Mouse (Mus musculus) kidney, embryonic 15.5 days (tissue): ENCODE measurements around the gene Sidt2. TPM values are rescaled to one million over a fixed set of nuclear protein-coding genes. Genes with fewer than 3 reads are reported as not detected.
A peak's percentile ranks its signal among the peaks of the same experiment; 100 is the strongest.

ENCODE experiments used
- ATAC-seq: fragments of 200-750 bp; cut with Nextera tagmentation; replicated peaks from 2 replicates; pipeline ENCODE4 v1.8.0; 2017; ENCODE audit warnings: moderate TSS enrichment; ENCODE audit not compliant: low FRiP score
- H3K27ac ChIP-seq: fragments of 300-500 bp; sonication (generic); 2 replicates; pipeline ENCODE4 v1.5.1; 2015; ENCODE audit warnings: mild to moderate bottlenecking, inconsistent platforms
- H3K27me3 ChIP-seq: fragments of 300-500 bp; sonication (generic); 2 replicates; pipeline ENCODE4 v1.6.1; 2015; ENCODE audit warnings: inconsistent platforms
- H3K36me3 ChIP-seq: fragments of 300-500 bp; sonication (generic); 2 replicates; pipeline ENCODE4 v1.6.1; 2015; ENCODE audit warnings: inconsistent platforms
- H3K4me1 ChIP-seq: fragments of 300-500 bp; sonication (generic); 2 replicates; pipeline ENCODE4 v1.6.1; 2015; ENCODE audit warnings: inconsistent platforms
- H3K4me2 ChIP-seq: fragments of 300-500 bp; sonication (generic); 2 replicates; pipeline ENCODE4 v1.6.1; 2015; ENCODE audit warnings: moderate library complexity, mild to moderate bottlenecking, inconsistent platforms
- H3K4me3 ChIP-seq: fragments of 300-500 bp; sonication (generic); replicated peaks from 2 replicates; pipeline ENCODE4 v1.5.1; 2015; ENCODE audit warnings: mild to moderate bottlenecking, inconsistent platforms
- H3K9ac ChIP-seq: fragments of 300-500 bp; sonication (generic); 2 replicates; pipeline ENCODE4 v1.6.1; 2015; ENCODE audit warnings: mild to moderate bottlenecking, inconsistent platforms
- H3K9me3 ChIP-seq: fragments of 300-500 bp; sonication (generic); replicated peaks from 2 replicates; pipeline ENCODE4 v1.6.1; 2016; ENCODE audit warnings: inconsistent platforms
- WGBS: fragments of 180-500 bp; shearing (Covaris S2); methylation state at CpG from one replicate; pipeline ENCODE4 v1.1.7; 2015; ENCODE audit warnings: mixed read lengths; 5-methylcytosine and 5-hydroxymethylcytosine counted together
- polyA plus RNA-seq: library from polyadenylated mRNA; unstranded; fragments of >200 nt; fragmentation: Nextera tagmentation; extraction: Ambion mirVana; gene quantifications from 2 replicates; pipeline ENCODE4 v1.2.1, GENCODE M21; 2015

Sidt2 gene
- polyA plus RNA-seq, 1 experiment from 2014 or later: 39.3 TPM

DNA sequence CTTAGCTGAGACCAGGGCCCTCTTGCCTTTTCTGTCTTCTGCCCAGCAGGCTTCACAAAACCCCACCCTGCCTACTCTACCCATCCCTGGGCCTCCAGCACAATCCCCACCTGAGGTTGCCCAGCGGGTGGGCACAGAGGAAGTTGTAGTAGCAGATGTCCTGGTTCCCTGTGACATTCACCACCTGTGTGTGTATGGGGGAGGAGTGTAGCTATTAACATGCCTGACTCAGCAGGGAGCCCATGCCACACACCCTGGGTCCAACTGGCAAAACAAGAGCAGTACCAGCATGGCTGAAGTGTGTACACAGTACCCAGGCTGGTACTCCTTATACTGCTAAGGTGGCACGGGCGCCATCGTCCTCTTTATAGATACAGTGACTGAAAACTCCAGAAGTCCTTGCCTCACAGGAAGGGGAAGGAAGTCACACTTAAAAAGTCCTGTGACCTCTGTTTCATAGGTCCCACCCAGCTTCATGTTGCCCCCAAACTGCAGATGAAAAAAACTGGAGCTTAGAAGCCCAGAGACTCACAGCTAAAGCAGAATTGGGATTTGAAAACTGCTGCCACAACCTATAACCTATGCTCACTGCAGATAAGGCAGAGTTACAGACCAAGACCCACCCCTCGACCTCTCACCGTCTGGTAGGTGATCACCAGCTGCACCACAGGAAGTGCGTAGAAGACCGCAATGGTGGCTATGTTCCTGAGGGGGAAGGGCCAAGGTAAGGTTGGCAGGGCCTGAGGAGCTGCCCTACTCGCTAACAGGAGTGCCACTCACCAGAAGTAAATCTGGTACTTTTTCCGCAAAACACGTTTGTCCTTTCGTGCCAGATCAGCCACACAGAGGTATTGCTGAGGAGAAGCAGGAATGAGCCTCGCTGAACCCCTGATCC lies 10.3 kb downstream of the Sidt2 start:
- peaks cover 89% of the 10 kb centered on the region for H3K36me3 ChIP-seq
- H3K4me1 ChIP-seq: no peaks in the 10 kb centered on the region
- H3K9ac ChIP-seq: no peak overlapping the region
- no peak overlapping the region for H3K4me3 ChIP-seq
- H3K27ac ChIP-seq: no peak overlapping the region
- H3K4me2 ChIP-seq: no peak overlapping the region
- no peaks in the 10 kb centered on the region for H3K27me3 ChIP-seq
- 78% methylated on average over 13 of the region's 13 CpGs for WGBS
- no peak for ATAC-seq
- no peaks in the 10 kb centered on the region for H3K9me3 ChIP-seq

DNA sequence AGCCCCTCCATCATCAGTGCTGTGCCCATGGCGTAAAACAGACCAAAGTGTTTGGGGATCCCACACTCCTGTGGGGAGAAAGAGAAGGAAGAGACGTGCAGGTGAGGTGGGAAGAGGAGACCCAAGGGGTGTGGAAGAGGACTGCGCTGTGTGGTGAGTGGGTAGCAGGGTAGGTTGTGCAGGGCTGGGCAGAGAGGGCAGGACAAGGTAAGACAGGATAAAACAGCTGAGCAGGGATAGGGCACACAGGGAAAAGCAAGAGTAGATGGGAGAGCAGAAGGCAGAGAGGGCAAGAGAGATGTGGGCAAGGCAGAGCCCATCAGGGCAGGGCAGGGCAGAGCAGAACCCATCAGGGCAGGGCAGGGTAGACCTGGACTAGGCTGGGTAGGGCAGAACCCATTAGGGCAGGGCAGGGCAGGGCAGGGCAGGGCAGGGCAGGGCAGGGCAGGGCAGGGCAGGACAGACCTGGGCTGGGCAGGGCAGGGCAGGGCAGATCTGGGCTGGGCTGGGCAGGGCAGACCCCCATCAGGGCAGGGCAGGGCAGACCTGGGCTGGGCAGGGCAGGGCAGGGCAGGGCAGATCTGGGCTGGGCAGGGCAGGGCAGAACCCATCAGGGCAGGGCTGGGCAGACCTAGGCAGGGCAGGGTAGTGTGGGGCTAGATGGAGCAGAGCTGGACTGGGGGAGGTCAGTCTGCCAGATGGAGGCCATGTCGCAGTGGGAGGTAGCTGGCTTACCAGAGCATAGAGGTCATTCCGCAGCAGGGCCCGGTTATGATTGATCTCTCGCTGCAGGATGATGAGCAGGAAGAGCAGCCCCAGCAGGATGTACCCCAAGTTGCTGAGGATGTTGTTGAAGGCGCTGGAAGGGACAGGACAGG lies 11.2 kb downstream of the Sidt2 start:
- H3K36me3 ChIP-seq: peaks cover 86% of the 10 kb centered on the region
- no peak for ATAC-seq
- H3K9ac ChIP-seq: no peak overlapping the region
- H3K27me3 ChIP-seq: no peaks in the 10 kb centered on the region
- no peak overlapping the region for H3K4me2 ChIP-seq
- 89% methylated on average over 8 of the region's 8 CpGs for WGBS
- H3K4me3 ChIP-seq: no peak overlapping the region
- H3K27ac ChIP-seq: no peak overlapping the region
- H3K4me1 ChIP-seq: no peaks in the 10 kb centered on the region
- no peaks in the 10 kb centered on the region for H3K9me3 ChIP-seq

DNA sequence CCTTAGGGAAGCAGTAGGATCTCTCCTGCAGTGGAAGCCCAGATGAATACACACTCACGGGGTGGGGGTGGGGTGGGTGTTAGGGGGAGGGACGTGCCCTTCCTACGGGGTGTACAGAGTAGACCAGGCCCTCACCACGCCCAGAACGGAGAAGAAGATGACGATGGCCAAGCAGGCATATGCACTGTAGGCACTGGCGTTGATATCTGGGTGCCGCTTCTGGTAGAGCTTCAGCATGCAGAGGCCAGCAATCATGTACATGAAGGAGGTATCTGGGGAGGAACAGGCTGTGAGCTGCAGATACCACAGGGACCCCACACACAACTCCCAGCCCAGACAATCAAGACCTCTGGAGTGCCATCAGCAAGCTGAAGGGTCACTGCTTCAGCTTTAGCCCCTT lies 12.1 kb downstream of the Sidt2 start:
- H3K4me2 ChIP-seq: no peak overlapping the region
- H3K4me1 ChIP-seq: no peaks in the 10 kb centered on the region
- H3K9me3 ChIP-seq: no peaks in the 10 kb centered on the region
- H3K36me3 ChIP-seq: peaks cover 85% of the 10 kb centered on the region
- H3K27me3 ChIP-seq: no peaks in the 10 kb centered on the region
- H3K27ac ChIP-seq: no peak overlapping the region
- H3K9ac ChIP-seq: no peak overlapping the region
- no peak for ATAC-seq
- no peak overlapping the region for H3K4me3 ChIP-seq
- 97% methylated on average over 8 of the region's 8 CpGs for WGBS

DNA sequence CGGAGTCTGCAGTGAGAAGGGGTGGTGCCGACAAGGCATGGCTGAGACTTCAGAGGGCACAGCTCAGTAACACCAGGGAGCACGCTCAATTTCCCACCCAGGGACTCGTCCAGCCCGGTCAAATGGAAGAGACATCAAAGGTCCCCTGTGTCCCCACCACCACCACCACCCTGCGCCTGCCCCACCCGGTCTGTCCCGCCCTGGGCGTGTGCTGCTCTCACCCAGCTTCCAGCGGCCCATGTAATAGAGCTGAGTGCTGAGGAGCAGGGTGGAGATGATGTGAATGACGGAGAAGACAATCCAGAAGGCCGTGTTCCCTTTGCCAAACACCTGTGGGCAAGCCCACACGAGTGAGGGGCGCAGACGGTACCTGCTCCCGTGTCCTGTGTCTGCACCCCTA lies 12.6 kb downstream of the Sidt2 start:
- no peak overlapping the region for H3K9ac ChIP-seq
- no peak for ATAC-seq
- no peaks in the 10 kb centered on the region for H3K27me3 ChIP-seq
- H3K4me3 ChIP-seq: no peak overlapping the region
- H3K4me2 ChIP-seq: no peak overlapping the region
- peaks cover 84% of the 10 kb centered on the region for H3K36me3 ChIP-seq
- no peak overlapping the region for H3K27ac ChIP-seq
- no peaks in the 10 kb centered on the region for H3K4me1 ChIP-seq
- no peaks in the 10 kb centered on the region for H3K9me3 ChIP-seq
- 87% methylated on average over 16 of the region's 16 CpGs for WGBS

DNA sequence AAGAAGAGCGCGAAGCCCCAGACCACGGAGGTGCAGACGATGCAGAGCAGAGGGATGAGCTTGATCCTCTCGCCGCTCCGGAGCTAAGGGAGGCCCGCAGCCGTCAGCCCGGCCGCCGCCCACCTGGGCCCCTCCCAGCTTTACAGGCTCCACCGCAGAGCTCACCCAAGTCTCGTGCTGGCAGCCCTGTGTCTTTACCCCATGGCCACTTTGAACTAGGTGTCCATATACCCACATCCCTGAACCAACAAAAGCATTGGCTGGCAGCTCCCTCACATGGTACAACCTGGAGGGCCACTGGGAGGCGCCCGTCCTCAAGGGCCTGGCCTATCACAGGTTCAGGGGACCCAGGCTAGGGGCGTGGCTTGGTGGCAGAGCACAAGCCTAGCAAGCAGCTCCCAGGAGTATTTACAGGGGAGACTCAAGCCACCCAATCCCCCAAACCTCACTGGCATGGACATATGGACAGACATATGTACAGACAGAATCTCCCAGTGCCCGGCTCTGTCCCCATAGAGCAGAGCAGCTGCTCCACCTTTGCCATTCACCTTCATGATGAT lies 13.6 kb downstream of the Sidt2 start:
- no peak for ATAC-seq
- Histone ChIP-seq H3K9me3 (no peaks in the 10 kb centered on the region), H3K36me3 (peaks cover 75% of the 10 kb centered on the region), H3K27me3 (no peaks in the 10 kb centered on the region), H3K27ac (no peak overlapping the region), H3K4me3 (no peak overlapping the region), H3K4me2 (no peak overlapping the region), H3K4me1 (peaks cover under 1% of the 10 kb centered on the region), H3K9ac (no peak overlapping the region)
- 68% methylated on average over 18 of the region's 18 CpGs for WGBS

DNA sequence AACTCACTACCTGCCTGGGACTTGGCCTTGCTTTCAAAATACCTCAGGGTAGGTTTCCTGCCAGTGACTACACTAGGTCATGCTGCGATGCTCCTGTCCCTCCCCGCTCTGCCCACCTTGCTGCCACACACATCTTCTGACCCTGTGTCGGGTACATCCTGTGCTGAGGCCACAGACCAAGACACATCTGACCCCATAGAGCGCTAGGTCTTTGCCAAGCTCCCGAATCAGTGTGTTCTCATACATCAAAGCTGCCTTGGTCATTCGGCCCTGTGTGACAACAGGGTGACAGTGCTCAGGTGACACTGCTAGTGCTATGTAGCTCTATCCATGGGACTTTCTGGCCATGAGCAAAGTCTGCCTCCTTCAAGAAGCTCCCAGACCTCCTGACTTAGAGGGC lies 15.3 kb downstream of the Sidt2 start:
- Histone ChIP-seq H3K9me3 (no peaks in the 10 kb centered on the region), H3K36me3 (peaks cover 59% of the 10 kb centered on the region), H3K9ac (no peak overlapping the region)

DNA sequence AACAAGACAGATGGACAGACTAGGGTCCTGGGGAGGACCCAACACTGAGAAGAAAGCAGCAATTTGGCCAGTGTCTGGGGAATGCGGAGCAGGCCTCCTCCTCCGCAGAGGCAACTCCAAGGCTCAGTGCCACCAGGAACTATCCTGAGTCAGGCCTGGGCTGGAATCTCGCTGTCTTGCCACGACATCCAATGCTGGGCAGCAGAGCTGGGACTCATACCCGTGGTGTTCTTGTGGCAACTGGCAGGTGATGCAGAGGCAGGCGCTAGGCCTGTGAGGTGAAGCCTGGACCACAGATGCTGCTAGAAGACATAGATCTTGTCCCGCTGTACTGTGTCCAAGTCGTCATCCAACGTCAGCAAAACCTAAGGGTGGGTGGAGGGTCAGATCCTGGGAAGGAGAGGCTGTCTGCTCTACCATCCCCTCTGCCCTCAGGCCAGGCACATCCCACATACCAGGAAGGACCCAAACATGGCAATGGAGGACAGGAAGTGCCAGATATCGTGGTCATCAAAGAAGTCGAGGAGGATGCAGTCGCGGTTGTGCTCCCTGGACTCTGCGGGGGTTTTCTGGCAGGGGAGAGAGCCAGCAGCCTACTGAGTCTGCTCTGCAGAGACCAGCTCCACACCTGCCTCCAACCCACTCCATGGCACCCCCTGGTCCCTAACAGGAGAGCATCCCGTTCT lies 16.0 kb downstream of the Sidt2 start:
- Histone ChIP-seq H3K27ac (no peak overlapping the region), H3K9ac (no peak overlapping the region), H3K4me2 (no peak overlapping the region), H3K27me3 (peaks cover 4% of the 10 kb centered on the region), H3K36me3 (peaks cover 52% of the 10 kb centered on the region), H3K4me1 (peaks cover 10% of the 10 kb centered on the region), H3K9me3 (no peaks in the 10 kb centered on the region), H3K4me3 (no peak overlapping the region)
- 75% methylated on average over 15 of the region's 15 CpGs for WGBS
- no peak for ATAC-seq

More for the DNA sequence above, 15.3 kb downstream of the Sidt2 start:
- Histone ChIP-seq H3K4me3 (no peak overlapping the region), H3K27ac (no peak overlapping the region), H3K4me2 (no peak overlapping the region), H3K4me1 (peaks cover 10% of the 10 kb centered on the region), H3K27me3 (peaks cover 4% of the 10 kb centered on the region)
- 84% methylated on average over 6 of the region's 6 CpGs for whole genome bisulfite sequencing
- ATAC-seq: no peak

DNA sequence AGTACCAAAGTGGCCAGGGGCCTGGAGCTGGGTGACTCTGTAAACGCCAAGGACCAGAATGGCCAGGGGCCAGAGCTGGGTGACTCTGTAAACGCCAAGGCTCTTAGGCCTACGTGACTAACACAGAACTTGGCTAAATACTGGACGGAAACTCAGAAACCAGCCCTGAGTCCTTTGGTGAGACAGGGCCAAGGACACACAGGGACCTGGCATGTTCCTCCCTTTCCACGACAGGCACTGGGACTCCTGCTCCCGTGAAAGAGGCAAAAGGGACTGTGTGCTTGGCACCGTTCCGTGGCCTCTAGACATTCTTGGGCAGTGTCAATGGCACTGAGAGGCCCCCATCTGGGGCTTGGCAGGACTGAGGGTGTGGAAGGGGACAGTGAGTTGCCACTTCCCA lies 17.0 kb downstream of the Sidt2 start:
- H3K4me1 ChIP-seq: peaks cover 16% of the 10 kb centered on the region
- peaks cover 44% of the 10 kb centered on the region for H3K36me3 ChIP-seq
- no peak overlapping the region for H3K4me2 ChIP-seq
- no peaks in the 10 kb centered on the region for H3K9me3 ChIP-seq
- H3K27ac ChIP-seq: no peak overlapping the region
- peaks cover 4% of the 10 kb centered on the region for H3K27me3 ChIP-seq
- H3K4me3 ChIP-seq: no peak overlapping the region
- ATAC-seq: no peak
- no peak overlapping the region for H3K9ac ChIP-seq
- 88% methylated on average over 8 of the region's 8 CpGs for WGBS

DNA sequence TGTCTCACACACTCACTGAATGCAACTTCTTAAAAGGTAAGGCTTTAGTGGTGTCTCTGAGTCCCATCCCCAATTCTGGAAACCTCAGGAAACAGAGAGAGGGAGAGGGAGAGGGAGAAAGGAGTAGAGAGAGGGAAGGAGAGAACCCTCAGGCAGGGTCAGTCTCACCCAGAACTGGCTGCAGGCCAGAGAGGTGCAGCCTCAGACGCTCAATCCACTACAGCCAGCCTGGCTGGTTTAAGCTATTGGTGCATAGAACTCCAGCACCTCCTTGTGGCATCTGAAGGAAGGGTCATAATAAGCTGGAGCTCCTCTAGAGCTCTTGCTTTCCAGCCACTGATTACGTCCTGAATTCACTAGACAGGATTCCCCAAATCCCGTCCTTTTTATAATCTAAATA lies 18.2 kb downstream of the Sidt2 start:
- no peak overlapping the region for H3K9ac ChIP-seq
- peaks cover 32% of the 10 kb centered on the region for H3K36me3 ChIP-seq
- peak; percentile 64; the same call in 1 of the 2 replicates for ATAC-seq
- H3K27ac ChIP-seq: no peak overlapping the region
- no peaks in the 10 kb centered on the region for H3K9me3 ChIP-seq
- H3K4me3 ChIP-seq: no peak overlapping the region
- H3K27me3 ChIP-seq: peaks cover 4% of the 10 kb centered on the region
- H3K4me2 ChIP-seq: no peak overlapping the region
- WGBS: 23% methylated on average over 3 of the region's 3 CpGs
- peaks cover 23% of the 10 kb centered on the region for H3K4me1 ChIP-seq

DNA sequence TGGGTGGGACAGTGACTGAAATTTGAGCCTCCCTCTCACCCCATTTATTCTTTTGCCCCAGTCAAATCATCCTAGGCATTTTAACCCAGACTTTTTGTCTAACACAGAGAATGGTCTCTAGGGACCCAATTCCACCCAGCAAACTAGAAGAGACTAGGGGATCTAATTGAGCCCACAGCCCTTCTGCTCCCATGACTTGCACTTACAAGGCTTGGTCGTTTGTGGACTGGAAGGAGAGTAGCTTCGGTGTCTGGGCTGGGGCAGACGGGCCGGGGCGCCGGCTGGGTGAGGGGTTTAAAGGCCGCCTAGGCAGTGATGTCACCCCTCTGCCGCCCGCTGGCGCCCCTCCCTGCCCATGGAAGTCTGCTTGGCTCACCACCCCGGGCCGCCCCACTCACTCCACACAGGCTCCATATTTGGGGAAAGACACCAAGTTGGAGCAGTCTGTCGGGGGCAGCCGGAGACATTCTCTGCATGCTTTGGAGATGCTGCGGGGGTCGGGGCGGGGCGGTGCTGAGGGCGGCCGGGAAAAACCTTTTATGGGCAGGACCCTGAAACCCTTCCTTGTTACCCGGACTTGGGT lies 19.3 kb downstream of the Sidt2 start, which contains the start of gene Tagln:
TSS of gene Tagln (minus strand) at position 431 of the 583 bp plus-strand sequence.
- Histone ChIP-seq H3K36me3 (peaks cover 31% of the 10 kb centered on the region), H3K4me1 (peaks cover 23% of the 10 kb centered on the region), H3K9ac (0 out of 2 replicates have a peak within 1 kb of the TSS, but pooled peaks have one; percentile 7), H3K4me2 (peak within 1 kb of the TSS; percentile 60), H3K27ac (peak within 1 kb of the TSS; percentile 41; the same call in 1 of the 2 replicates), H3K27me3 (peaks cover 4% of the 10 kb centered on the region), H3K4me3 (peak within 1 kb of the TSS; percentile 29), H3K9me3 (no peaks in the 10 kb centered on the region)
- peak; percentile 44 for ATAC-seq
- WGBS: 2% methylated on average over 21 of the region's 21 CpGs
